Mouse (Mus musculus) ovary, postnatal 36 days (tissue): ENCODE measurements around the gene Olfr497.

ENCODE experiments used
- DNase-seq: peaks from one replicate; pipeline ENCODE4 v3.0.0; 2022; ENCODE audit warnings: low spot score, mixed read lengths

Gene Olfr497

DNA sequence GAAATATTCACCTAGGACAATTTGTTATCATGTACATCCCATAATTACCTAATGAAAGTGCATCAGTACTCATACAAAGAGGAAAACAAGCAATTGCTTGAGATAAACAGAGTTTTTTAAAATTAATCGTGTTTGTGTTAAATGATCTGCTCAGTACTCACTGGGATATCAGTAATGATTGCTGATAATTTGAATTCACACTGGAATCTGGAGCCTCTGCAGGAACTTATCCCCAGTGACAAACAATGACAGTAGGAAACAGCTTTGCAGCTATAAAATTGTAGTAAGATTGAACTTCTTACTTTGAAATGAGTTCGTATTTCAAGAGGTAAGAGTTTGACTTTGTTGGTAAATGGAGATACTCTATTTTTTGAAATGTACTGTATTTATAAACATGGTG, at the start of gene Olfr497:
Gene Olfr497 (plus strand): TSS at position 301 of the 400 bp plus-strand sequence.
- no peak for DNase-seq

DNA sequence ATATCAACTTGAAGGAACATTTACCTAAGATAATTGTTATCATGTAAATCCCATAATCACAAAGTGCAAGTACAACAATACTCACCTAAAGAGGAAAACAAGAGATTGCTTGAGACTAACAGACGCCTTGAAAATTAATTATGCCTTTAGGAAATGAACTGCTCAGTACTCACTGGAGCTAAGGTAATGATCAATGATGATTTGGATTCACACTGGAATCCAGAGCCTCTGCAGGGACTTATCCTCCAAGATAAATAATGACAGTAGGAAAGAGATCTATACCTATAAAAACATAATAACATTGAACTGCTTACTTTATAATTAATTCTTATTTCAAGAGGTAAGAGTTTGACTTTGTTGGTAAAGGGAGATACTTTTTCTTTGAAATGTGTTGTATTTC, 27.4 kb upstream of the Olfr497 start, which contains the start of gene Olfr495:
Gene Olfr495 (plus strand): TSS at position 301 of the 400 bp plus-strand sequence.
- DNase-seq: no peak

DNA sequence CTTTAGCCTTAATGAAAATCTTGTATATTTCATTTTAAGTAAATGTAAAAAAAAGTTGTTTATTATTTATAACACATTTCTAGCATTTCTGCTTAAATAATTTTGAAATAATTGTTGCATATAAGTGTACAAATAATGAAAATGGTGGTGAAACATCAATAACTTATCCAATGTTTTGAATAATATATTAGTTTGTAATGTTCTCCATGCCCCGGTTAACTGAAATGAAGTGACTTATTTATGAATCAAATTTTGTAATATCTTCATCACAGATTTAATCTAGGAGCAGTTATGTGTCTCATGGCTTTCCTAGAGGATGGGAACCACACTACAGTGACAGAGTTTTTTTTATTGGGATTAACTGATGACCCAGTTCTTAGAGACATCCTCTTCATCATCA, 44.8 kb downstream of the Olfr497 start, which contains the start of gene Olfr498:
Gene Olfr498 (plus strand): TSS at position 301 of the 400 bp plus-strand sequence.
- no peak for DNase-seq
